Mouse (Mus musculus) small intestine, adult 10 weeks (tissue): ENCODE measurements around the gene Hsd3b7. TPM values are rescaled to one million over a fixed set of nuclear protein-coding genes. Genes with fewer than 3 reads are reported as not detected.

Source experiments
- polyA plus RNA-seq: library from polyadenylated mRNA; stranded (reverse); fragments of 350-450 nt; fragmentation: Illumina TruSeq; extraction: RNeasy Lipid Tissue Mini Kit (QIAGEN cat#74804); gene quantifications from one replicate; pipeline ENCODE4 v1.2.3, GENCODE M21; 2014; ENCODE audit warnings: low replicate concordance

The Hsd3b7 gene
- 14.6 TPM for polyA plus RNA-seq

DNA sequence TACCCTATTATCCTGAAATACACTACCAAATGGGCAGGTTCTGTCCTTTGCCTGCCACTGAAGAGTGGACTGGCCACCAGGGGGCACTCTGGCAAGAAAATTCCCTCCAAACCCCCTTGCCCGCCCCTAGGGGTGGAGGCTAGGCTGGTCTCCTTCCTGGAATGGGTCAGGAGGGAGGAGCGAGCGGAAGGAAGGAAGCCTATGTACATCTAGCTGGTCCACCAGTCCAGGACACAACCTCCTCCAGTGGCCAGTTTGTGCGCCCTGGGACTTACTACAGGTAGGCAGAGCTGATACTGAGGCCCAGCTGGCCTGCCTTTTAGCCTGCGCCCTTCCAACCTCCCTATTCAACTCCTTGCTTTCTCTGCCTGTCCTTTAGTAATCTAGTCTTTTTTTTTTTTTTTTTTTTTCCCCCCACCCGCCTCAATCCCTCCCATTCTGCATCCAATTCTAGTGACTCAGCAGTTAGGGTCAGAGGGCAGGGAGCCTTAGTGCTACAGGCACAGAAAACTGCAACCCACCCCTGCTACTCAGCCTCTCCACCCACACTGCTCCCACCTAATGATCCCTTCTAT, at the start of gene Hsd3b7:
Hsd3b7 (plus strand) TSS at position 170 of the 575 bp plus-strand sequence.

DNA sequence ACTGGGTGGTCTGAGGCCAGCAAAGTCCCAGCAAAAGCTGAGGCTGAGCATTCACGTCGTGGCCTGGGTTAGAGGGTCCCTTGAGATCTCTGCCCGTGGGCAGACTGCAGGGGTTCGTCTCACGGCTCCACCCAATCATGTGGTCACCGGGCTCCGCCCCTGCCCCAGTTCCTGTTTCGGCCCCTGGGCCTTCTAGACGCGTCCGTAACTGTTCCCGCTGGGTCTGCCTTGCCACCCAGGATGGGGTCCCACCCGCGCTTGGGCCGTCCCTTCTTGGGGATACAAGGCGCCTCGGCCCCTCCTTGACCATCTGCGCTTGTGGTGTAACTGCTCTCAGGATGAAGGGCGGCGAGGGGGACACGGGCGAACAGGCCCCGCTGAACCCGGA, 30.8 kb upstream of the Hsd3b7 start, which contains the start of gene Orai3:
Orai3 (plus strand) TSS at position 165 of the 388 bp plus-strand sequence.

DNA sequence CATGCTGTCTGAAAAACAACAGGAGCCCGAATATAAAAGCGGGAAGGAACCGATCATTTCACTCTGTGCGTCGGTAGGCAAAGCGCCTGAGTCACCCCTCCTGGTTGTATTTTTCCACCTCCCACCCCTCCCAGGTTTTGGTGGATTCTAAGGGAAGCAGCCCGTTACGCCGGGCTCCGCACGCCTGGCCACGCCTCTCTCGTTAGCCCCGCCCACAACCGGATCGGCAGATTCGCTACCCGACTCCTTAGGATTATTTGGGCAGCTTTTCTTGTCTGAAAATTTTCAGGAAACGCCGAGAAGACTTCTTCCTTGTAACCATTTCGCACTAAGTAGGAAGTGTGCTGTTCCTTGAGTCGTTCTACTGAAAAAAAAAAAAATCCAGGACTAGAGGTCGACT, 24.0 kb upstream of the Hsd3b7 start, which contains the start of gene Setd1a:
Setd1a (plus strand) TSS at position 245 of the 400 bp plus-strand sequence.

DNA sequence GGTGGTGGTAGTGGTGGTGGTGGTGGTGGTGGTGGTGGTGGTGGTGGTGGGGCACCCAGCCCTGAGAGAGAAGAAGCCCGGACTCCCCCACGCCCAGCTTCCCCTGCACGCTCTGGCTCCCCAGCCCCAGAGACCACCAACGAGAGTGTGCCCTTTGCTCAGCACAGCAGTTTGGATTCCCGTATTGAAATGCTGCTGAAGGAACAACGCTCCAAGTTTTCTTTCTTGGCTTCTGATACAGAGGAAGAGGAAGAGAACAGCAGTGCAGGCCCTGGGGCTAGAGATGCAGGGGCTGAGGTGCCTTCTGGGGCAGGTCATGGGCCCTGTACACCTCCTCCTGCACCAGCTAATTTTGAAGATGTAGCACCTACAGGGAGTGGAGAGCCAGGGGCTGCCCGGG, 15.1 kb upstream of the Hsd3b7 start, which contains the start of gene Gm49388:
Gm49388 (plus strand) TSS at position 301 of the 400 bp plus-strand sequence.

DNA sequence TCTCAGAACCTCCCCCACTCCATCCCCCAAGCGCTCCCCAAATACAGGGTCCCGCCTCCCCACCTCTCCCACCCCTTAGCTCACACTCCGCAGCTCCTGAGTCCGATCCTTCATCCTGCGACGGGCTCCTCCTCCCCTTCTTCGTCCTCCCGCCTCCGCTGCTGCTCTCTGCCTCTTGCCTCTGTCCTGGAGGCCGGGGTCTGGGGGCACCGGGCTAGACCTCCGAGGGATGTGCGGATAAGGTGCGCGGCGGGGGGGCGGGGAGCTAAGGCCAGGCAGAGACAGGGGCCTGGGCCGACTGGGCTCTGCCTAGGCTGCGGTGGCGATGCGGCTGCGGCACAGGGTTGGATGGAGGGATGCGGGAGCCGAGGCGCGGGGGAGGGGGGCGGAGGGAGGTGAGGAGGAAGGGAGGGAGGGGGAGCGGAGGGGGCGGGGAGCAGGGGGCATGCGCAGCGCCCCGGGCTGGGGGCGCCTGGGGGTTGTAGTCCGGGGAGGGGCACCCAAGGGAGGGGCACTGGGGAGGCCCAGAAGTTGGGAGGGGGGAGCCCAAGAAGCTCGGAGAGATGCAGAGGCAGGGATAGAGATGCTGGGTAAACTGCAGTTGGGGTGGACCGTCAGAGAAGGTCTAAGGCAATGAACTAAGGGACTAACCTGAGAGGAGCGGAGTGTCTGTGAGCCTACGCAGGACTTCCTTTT, 23.9 kb downstream of the Hsd3b7 start, which contains the start of the genes Stx4a and Stx1b:
Stx4a (plus strand) TSS at position 119 of the 696 bp plus-strand sequence.
Stx1b (minus strand) TSS at position 374 of the 696 bp plus-strand sequence.

Other genes with a start within 250 kb of the Hsd3b7 start
- gene Tmem265, start 239.2 kb upstream of the Hsd3b7 start, polyA plus RNA-seq = not detected
- gene Phkg2, start 227.3 kb upstream of the Hsd3b7 start, polyA plus RNA-seq = 18.3 TPM
- gene Ccdc189, start 212.0 kb upstream of the Hsd3b7 start, polyA plus RNA-seq = not detected
- gene Rnf40, start 211.8 kb upstream of the Hsd3b7 start, polyA plus RNA-seq = 0.82 TPM
- gene Zfp629, start 184.8 kb upstream of the Hsd3b7 start, polyA plus RNA-seq = 4.8 TPM
- gene Bcl7c, start 91.7 kb upstream of the Hsd3b7 start, polyA plus RNA-seq = 1.2 TPM
- gene Ctf1, start 87.9 kb upstream of the Hsd3b7 start, polyA plus RNA-seq = 0.74 TPM
- not detected for gene Ctf2, start 68.4 kb upstream of the Hsd3b7 start, polyA plus RNA-seq
- 0.11 TPM for gene Fbxl19, start 56.1 kb upstream of the Hsd3b7 start, polyA plus RNA-seq
- gene Orai3, start 30.8 kb upstream of the Hsd3b7 start, polyA plus RNA-seq = 0.63 TPM
- gene Setd1a, start 23.9 kb upstream of the Hsd3b7 start, polyA plus RNA-seq = 3.5 TPM
- not detected for gene Gm49388, start 15.0 kb upstream of the Hsd3b7 start, polyA plus RNA-seq
- gene Stx4a, start 23.7 kb downstream of the Hsd3b7 start, polyA plus RNA-seq = 11.9 TPM
- gene Stx1b, start 23.9 kb downstream of the Hsd3b7 start, polyA plus RNA-seq = 0.30 TPM
- 4.9 TPM for gene Zfp646, start 75.6 kb downstream of the Hsd3b7 start, polyA plus RNA-seq
- 0.52 TPM for gene Zfp668, start 76.2 kb downstream of the Hsd3b7 start, polyA plus RNA-seq
- gene Prss53, start 90.4 kb downstream of the Hsd3b7 start, polyA plus RNA-seq = not detected
- not detected for gene Gm21974, start 94.8 kb downstream of the Hsd3b7 start, polyA plus RNA-seq
- gene Vkorc1, start 95.0 kb downstream of the Hsd3b7 start, polyA plus RNA-seq = 24.9 TPM
- gene Bckdk, start 103.5 kb downstream of the Hsd3b7 start, polyA plus RNA-seq = 1.1 TPM
- gene Kat8, start 111.9 kb downstream of the Hsd3b7 start, polyA plus RNA-seq = 5.7 TPM
- gene Prss8, start 129.5 kb downstream of the Hsd3b7 start, polyA plus RNA-seq = 0.26 TPM
- gene Prss36, start 146.1 kb downstream of the Hsd3b7 start, polyA plus RNA-seq = not detected
- gene Fus, start 166.9 kb downstream of the Hsd3b7 start, polyA plus RNA-seq = 567 TPM
- gene Pycard, start 193.3 kb downstream of the Hsd3b7 start, polyA plus RNA-seq = 89.0 TPM
- gene Trim72, start 203.3 kb downstream of the Hsd3b7 start, polyA plus RNA-seq = not detected